Mouse (Mus musculus): ENCODE data around the gene Ptk7. TPM values are rescaled to one million over a fixed set of nuclear protein-coding genes. Genes with fewer than 3 reads are reported as not detected.

Ptk7 gene
- polyA plus RNA-seq, 1 experiment = 6.6 TPM

DNA sequence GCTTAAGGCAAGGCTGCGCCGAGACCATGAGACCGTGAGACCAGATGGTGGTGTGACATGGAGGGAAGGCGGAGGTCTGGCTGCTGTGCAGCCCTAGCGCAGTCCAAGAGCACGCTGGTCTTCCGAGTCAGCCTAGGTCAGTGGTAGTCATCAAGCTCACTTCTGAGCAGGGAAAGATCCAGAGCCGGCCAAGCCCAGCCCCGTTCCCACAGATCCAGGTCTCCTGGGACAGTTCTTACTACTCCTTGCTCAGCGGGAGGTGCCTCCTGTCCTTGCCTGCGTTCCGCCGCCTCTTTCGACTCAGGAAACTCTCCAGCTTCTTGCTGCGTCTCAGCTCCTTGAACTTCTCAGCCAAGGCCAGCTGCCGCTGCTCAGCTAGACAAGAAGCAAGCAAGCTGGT is 38.4 kb upstream of the Ptk7 start:
- WGBS = 92% methylated on average over 16 of the region's 16 CpGs
- Histone ChIP-seq H3K27ac (ENCODE audit: insufficient read depth, low read depth, low read length) (no peak overlapping the region), H3K4me1 (ENCODE audit: control insufficient read depth, insufficient read depth, insufficient read length, low read length) (no peaks in the 10 kb centered on the region), H3K36me3 (ENCODE audit: control insufficient read depth, insufficient read depth, low read length) (peaks cover 27% of the 10 kb centered on the region), H3K27me3 (ENCODE audit: control insufficient read depth, insufficient read depth, low read length) (no peaks in the 10 kb centered on the region), H3K4me3 (ENCODE audit: low read depth, low read length) (no peak overlapping the region)
- TF ChIP-seq CTCF (IDR thresholded peaks at IDR 0.05; ENCODE audit: extremely low read depth, insufficient read length, insufficient replicate concordance, low read depth, low read length) = no peak
- no peak for TF ChIP-seq POLR2A (IDR thresholded peaks at IDR 0.05; ENCODE audit: low read depth, low read length)

DNA sequence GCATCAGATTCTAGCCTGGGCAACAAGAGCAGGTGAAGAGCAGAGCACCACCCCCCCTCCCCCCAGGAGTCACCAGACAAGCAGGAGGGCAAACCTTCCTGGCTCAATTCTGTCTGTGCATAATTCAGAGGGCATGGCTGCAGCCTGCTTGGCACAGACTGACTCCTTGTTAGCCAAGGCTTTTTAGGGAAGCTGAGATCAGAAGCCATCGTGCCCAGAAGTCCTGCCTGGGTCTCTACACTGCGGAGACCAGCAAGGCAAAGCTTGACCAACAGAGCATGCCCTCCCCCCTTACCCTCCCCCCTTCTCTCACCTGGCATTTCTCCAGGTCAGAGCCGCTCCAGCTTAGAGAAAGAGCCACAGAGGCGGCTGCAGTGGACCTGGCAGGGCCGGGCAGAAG is 33.4 kb upstream of the Ptk7 start:
- Histone ChIP-seq H3K27ac (ENCODE audit: insufficient read depth, low read depth, low read length) (no peak overlapping the region), H3K36me3 (ENCODE audit: control insufficient read depth, insufficient read depth, low read length) (peaks cover 7% of the 10 kb centered on the region), H3K4me3 (ENCODE audit: low read depth, low read length) (no peak overlapping the region), H3K4me1 (ENCODE audit: control insufficient read depth, insufficient read depth, insufficient read length, low read length) (no peaks in the 10 kb centered on the region), H3K27me3 (ENCODE audit: control insufficient read depth, insufficient read depth, low read length) (no peaks in the 10 kb centered on the region)
- 94% methylated on average over 5 of the region's 5 CpGs for WGBS
- TF ChIP-seq CTCF (IDR thresholded peaks at IDR 0.05; ENCODE audit: extremely low read depth, insufficient read length, insufficient replicate concordance, low read depth, low read length) (no peak), POLR2A (IDR thresholded peaks at IDR 0.05; ENCODE audit: low read depth, low read length) (no peak)

DNA sequence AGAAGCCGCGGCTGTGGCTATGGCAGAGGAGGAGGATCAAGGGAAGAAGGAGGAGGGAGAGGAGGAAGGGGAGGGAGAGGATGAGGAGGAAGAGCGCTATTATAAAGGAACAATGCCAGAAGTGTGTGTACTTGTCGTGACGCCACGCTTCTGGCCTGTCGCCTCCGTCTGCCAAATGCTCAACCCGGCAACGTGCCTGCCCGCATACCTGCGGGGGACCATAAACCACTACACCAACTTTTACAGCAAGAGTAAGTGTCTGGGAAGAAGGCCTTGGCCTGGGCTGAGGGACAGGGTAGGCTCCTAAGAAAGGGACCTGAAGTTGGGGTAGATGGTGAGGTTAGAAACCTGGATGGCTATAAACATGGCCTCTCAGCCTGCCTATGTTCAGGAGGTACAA is 32.7 kb upstream of the Ptk7 start:
- Histone ChIP-seq H3K4me3 (ENCODE audit: low read depth, low read length) (no peak overlapping the region), H3K27me3 (ENCODE audit: control insufficient read depth, insufficient read depth, low read length) (no peaks in the 10 kb centered on the region), H3K27ac (ENCODE audit: insufficient read depth, low read depth, low read length) (no peak overlapping the region), H3K4me1 (ENCODE audit: control insufficient read depth, insufficient read depth, insufficient read length, low read length) (no peaks in the 10 kb centered on the region), H3K36me3 (ENCODE audit: control insufficient read depth, insufficient read depth, low read length) (peaks cover 2% of the 10 kb centered on the region; the same call in 1 of the 2 replicates)
- WGBS = 89% methylated on average over 12 of the region's 12 CpGs
- TF ChIP-seq POLR2A (IDR thresholded peaks at IDR 0.05; ENCODE audit: low read depth, low read length) (no peak), CTCF (IDR thresholded peaks at IDR 0.05; ENCODE audit: extremely low read depth, insufficient read length, insufficient replicate concordance, low read depth, low read length) (no peak)

DNA sequence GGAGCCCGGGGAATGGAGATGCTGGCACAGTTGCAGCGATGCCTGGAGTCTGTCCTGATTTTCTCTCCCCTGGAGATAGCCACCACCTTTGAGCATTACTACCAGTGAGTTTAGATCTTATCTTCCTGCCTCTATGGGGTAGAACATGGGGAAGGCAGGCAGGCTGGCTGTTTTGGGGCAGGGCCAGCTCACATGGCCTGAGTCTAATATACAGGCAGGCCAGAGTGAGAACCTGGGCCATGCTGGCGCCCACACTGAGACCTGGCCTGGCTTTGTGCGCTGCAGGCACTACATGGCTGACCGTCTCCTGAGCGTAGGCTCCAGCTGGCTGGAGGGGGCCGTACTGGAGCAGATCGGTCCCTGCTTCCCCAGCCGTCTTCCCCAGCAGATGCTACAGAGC is 32.0 kb upstream of the Ptk7 start:
- Histone ChIP-seq H3K27ac (ENCODE audit: insufficient read depth, low read depth, low read length) (no peak overlapping the region), H3K4me3 (ENCODE audit: low read depth, low read length) (no peak overlapping the region), H3K4me1 (ENCODE audit: control insufficient read depth, insufficient read depth, insufficient read length, low read length) (no peaks in the 10 kb centered on the region), H3K27me3 (ENCODE audit: control insufficient read depth, insufficient read depth, low read length) (no peaks in the 10 kb centered on the region), H3K36me3 (ENCODE audit: control insufficient read depth, insufficient read depth, low read length) (peaks cover 2% of the 10 kb centered on the region; the same call in 1 of the 2 replicates)
- TF ChIP-seq POLR2A (IDR thresholded peaks at IDR 0.05; ENCODE audit: low read depth, low read length) (no peak), CTCF (IDR thresholded peaks at IDR 0.05; ENCODE audit: extremely low read depth, insufficient read length, insufficient replicate concordance, low read depth, low read length) (no peak)
- WGBS = 95% methylated on average over 9 of the region's 9 CpGs

DNA sequence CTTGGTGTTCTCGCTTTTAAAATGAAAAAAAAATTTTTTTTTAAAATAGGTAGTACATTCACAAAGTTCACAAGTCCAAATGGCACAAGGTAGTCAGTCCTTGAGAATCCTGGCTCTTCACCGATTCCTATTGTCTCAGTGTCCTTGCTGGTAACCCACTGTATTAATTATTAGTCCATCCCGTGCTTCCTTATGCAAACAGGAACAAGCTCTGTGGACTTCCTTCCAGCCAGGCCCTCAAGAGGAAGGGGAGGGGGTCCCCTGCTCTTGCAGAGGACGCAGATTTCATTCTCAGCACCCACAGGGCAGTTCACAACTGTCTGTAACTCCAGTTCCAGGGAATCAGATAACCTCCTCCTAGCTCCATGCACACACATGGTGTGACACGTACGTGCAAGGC is 26.8 kb upstream of the Ptk7 start:
- no peak for TF ChIP-seq CTCF (IDR thresholded peaks at IDR 0.05; ENCODE audit: extremely low read depth, insufficient read length, insufficient replicate concordance, low read depth, low read length)
- no peak for TF ChIP-seq POLR2A (IDR thresholded peaks at IDR 0.05; ENCODE audit: low read depth, low read length)
- H3K27ac ChIP-seq (ENCODE audit: insufficient read depth, low read depth, low read length) = no peak overlapping the region
- H3K27me3 ChIP-seq (ENCODE audit: control insufficient read depth, insufficient read depth, low read length) = no peaks in the 10 kb centered on the region
- H3K4me3 ChIP-seq (ENCODE audit: low read depth, low read length) = no peak overlapping the region
- 75% methylated on average over 6 of the region's 6 CpGs for WGBS
- H3K4me1 ChIP-seq (ENCODE audit: control insufficient read depth, insufficient read depth, insufficient read length, low read length) = peaks cover 4% of the 10 kb centered on the region; the same call in 1 of the 2 replicates
- H3K36me3 ChIP-seq (ENCODE audit: control insufficient read depth, insufficient read depth, low read length) = no peaks in the 10 kb centered on the region

DNA sequence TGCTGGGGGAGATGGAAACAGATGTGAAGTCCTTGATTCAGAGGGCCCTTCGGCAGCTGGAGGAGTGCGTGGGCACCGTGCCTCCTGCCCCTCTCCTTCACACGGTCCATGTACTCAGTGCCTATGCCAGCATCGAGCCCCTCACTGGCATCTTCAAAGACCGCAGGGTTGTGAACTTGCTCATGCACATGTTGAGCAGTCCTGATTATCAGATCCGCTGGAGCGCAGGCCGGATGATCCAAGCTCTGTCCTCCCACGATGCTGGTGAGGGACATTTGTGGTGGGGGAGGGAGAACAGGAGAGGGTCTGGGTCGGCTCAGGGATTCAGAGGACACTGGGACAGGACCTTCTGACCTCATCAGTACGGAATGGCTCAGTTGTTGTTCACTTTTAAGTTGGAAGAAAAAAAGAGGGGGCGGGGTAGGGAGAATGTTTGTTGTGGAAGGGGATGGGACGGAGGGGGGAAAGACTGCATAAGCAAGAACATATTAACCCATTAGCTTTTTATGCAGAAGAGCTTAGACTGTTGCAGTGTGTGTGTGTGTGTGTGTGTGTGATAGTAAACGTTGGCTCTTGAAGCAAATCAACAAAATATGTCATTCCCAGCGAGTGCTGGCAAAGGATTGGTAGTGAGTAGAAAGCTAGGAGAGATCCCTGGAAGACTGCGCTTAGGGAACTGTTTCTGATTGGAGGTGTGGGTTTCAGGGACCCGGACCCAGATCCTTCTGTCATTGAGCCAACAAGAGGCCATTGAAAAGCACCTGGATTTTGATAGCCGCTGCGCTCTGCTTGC is 22.6 kb upstream of the Ptk7 start:
- H3K27ac ChIP-seq (ENCODE audit: insufficient read depth, low read depth, low read length) = no peak overlapping the region
- peaks cover 7% of the 10 kb centered on the region for H3K36me3 ChIP-seq (ENCODE audit: control insufficient read depth, insufficient read depth, low read length)
- WGBS = 75% methylated on average over 20 of the region's 20 CpGs
- H3K4me1 ChIP-seq (ENCODE audit: control insufficient read depth, insufficient read depth, insufficient read length, low read length) = peaks cover 6% of the 10 kb centered on the region; the same call in 1 of the 2 replicates
- no peak overlapping the region for H3K4me3 ChIP-seq (ENCODE audit: low read depth, low read length)
- H3K27me3 ChIP-seq (ENCODE audit: control insufficient read depth, insufficient read depth, low read length) = no peaks in the 10 kb centered on the region
- TF ChIP-seq POLR2A (IDR thresholded peaks at IDR 0.05; ENCODE audit: low read depth, low read length) (no peak), CTCF (IDR thresholded peaks at IDR 0.05; ENCODE audit: extremely low read depth, insufficient read length, insufficient replicate concordance, low read depth, low read length) (no peak)

DNA sequence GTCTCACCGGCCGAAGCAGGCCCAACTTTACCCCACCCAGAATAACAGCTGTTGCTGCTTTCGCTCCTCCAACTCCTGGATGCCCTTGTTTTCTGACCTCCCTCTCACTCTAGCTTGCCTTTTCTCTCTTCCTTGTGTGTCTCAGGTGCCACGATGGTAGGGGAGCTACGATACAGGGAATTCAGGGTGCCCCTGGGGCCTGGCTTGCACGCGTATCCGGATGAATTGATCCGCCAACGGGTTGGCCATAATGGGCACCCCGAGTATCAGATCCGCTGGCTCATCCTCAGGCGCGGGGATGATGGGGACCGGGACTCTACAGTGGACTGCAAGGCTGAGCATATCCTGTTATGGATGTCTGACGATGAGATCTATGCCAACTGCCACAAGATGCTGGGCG is 22.0 kb upstream of the Ptk7 start:
- 70% methylated on average over 17 of the region's 17 CpGs for WGBS
- Histone ChIP-seq H3K36me3 (ENCODE audit: control insufficient read depth, insufficient read depth, low read length) (peaks cover 7% of the 10 kb centered on the region), H3K4me1 (ENCODE audit: control insufficient read depth, insufficient read depth, insufficient read length, low read length) (peaks cover 6% of the 10 kb centered on the region; the same call in 1 of the 2 replicates), H3K4me3 (ENCODE audit: low read depth, low read length) (peak overlapping the region; percentile 80), H3K27me3 (ENCODE audit: control insufficient read depth, insufficient read depth, low read length) (no peaks in the 10 kb centered on the region), H3K27ac (ENCODE audit: insufficient read depth, low read depth, low read length) (no peak overlapping the region)
- TF ChIP-seq CTCF (IDR thresholded peaks at IDR 0.05; ENCODE audit: extremely low read depth, insufficient read length, insufficient replicate concordance, low read depth, low read length) (no peak), POLR2A (IDR thresholded peaks at IDR 0.05; ENCODE audit: low read depth, low read length) (no peak)

Data from small intestine, adult 2 months (tissue).